Mouse (Mus musculus): ENCODE measurements around the gene Plcb3.
"Not testable (repeated sequence)": the region's sequence is repeated elsewhere in the genome, so short reads cannot be mapped to it uniquely, and the experiment has no call there.

- TF ChIP-seq POLR2A (IDR thresholded peaks at IDR 0.05; ENCODE audit: control insufficient read depth, extremely low read depth, insufficient read depth, low read length, poor library complexity); CTCF (IDR thresholded peaks at IDR 0.05; ENCODE audit: borderline replicate concordance, control insufficient read depth, extremely low read depth, insufficient read depth, low read length, poor library complexity): not testable (repeated sequence)
Measured at GRCm38 (mm10) chr19:6991166-6991565, 14.9 kb upstream of the Plcb3 start.

All from thymus, adult 2 months (tissue).